Mouse (Mus musculus): ENCODE data around the gene Lcn11. TPM values are rescaled to one million over a fixed set of nuclear protein-coding genes. Genes with fewer than 3 reads are reported as not detected.

The Lcn11 gene
- polyA plus RNA-seq, 1 experiment: not detected

DNA sequence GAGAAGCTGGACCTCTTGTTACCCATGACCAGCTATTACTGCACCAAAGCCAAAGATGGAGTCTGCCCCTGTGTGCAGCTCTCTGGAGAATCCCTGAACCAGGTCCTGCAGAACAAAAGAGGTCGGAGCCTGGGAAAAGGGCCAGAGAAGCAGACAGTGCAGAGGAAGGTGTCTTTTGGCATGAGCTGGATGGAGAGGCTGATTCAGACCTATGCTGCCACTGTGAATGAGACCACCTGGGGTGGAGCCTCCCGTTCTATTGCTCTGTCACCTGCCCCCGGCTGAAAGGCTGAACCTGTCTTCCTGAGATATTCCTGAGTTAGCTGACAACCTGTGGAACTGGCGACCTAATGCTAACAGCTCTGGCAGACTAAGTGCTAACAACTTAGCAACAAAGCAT is 4.1 kb downstream of the Lcn11 start:
- no peak for TF ChIP-seq POLR2A (IDR thresholded peaks at IDR 0.05; ENCODE audit: insufficient read depth, low read length)
- TF ChIP-seq CTCF (IDR thresholded peaks at IDR 0.05; ENCODE audit: low read depth, low read length): no peak
- no peak for TF ChIP-seq EP300 (IDR thresholded peaks at IDR 0.05; ENCODE audit: insufficient read depth, low read depth, low read length)
- no peak overlapping the region for H3K9ac ChIP-seq (ENCODE audit: low read depth, poor library complexity, severe bottlenecking)
- no peaks in the 10 kb centered on the region for H3K27me3 ChIP-seq (ENCODE audit: control insufficient read depth, insufficient read depth, low read length, poor library complexity, severe bottlenecking)
- no peaks in the 10 kb centered on the region for H3K9me3 ChIP-seq (replicated peaks; ENCODE audit: control insufficient read depth, insufficient read depth, low read length, poor library complexity, severe bottlenecking)
- no peak overlapping the region for H3K27ac ChIP-seq (ENCODE audit: insufficient read depth, low read length)
- H3K4me1 ChIP-seq (ENCODE audit: control insufficient read depth, insufficient read depth, low read length): no peaks in the 10 kb centered on the region
- H3K36me3 ChIP-seq (ENCODE audit: control insufficient read depth, insufficient read depth, low read length, poor library complexity, severe bottlenecking): no peaks in the 10 kb centered on the region
- H3K4me3 ChIP-seq (ENCODE audit: low read depth, low read length): no peak overlapping the region

- Histone ChIP-seq H3K36me3 (ENCODE audit: control insufficient read depth, insufficient read depth, low read length, poor library complexity, severe bottlenecking) (no peaks in the 10 kb centered on the region), H3K9me3 (replicated peaks; ENCODE audit: control insufficient read depth, insufficient read depth, low read length, poor library complexity, severe bottlenecking) (no peaks in the 10 kb centered on the region), H3K27me3 (ENCODE audit: control insufficient read depth, insufficient read depth, low read length, poor library complexity, severe bottlenecking) (no peaks in the 10 kb centered on the region), H3K4me1 (ENCODE audit: control insufficient read depth, insufficient read depth, low read length) (no peaks in the 10 kb centered on the region), H3K9ac (ENCODE audit: low read depth, poor library complexity, severe bottlenecking) (no peak within 1 kb of the TSS), H3K4me3 (ENCODE audit: low read depth, low read length) (no peak within 1 kb of the TSS), H3K27ac (ENCODE audit: insufficient read depth, low read length) (no peak within 1 kb of the TSS)
- TF ChIP-seq CTCF (IDR thresholded peaks at IDR 0.05; ENCODE audit: low read depth, low read length) (no peak), POLR2A (IDR thresholded peaks at IDR 0.05; ENCODE audit: insufficient read depth, low read length) (no peak), EP300 (IDR thresholded peaks at IDR 0.05; ENCODE audit: insufficient read depth, low read depth, low read length) (no peak)
These were observed 5.1 kb downstream of the Lcn11 start, which contains the start of gene Gm13539 for GRCm38 (mm10) chr2:25781957-25782356. TSS of gene Gm13539 (plus strand) at chr2:25782257.

- Histone ChIP-seq H3K36me3 (ENCODE audit: control insufficient read depth, insufficient read depth, low read length, poor library complexity, severe bottlenecking) (no peaks in the 10 kb centered on the region), H3K9ac (ENCODE audit: low read depth, poor library complexity, severe bottlenecking) (no peak overlapping the region), H3K9me3 (replicated peaks; ENCODE audit: control insufficient read depth, insufficient read depth, low read length, poor library complexity, severe bottlenecking) (no peaks in the 10 kb centered on the region), H3K27me3 (ENCODE audit: control insufficient read depth, insufficient read depth, low read length, poor library complexity, severe bottlenecking) (no peaks in the 10 kb centered on the region), H3K27ac (ENCODE audit: insufficient read depth, low read length) (no peak overlapping the region), H3K4me3 (ENCODE audit: low read depth, low read length) (no peak overlapping the region), H3K4me1 (ENCODE audit: control insufficient read depth, insufficient read depth, low read length) (no peaks in the 10 kb centered on the region)
- TF ChIP-seq POLR2A (IDR thresholded peaks at IDR 0.05; ENCODE audit: insufficient read depth, low read length) (no peak), EP300 (IDR thresholded peaks at IDR 0.05; ENCODE audit: insufficient read depth, low read depth, low read length) (no peak), CTCF (IDR thresholded peaks at IDR 0.05; ENCODE audit: low read depth, low read length) (no peak)
These were observed 8.9 kb downstream of the Lcn11 start for GRCm38 (mm10) chr2:25785573-25786322.

- peaks cover 2% of the 10 kb centered on the region; the same call in 1 of the 2 replicates for H3K27me3 ChIP-seq (ENCODE audit: control insufficient read depth, insufficient read depth, low read length, poor library complexity, severe bottlenecking)
- H3K27ac ChIP-seq (ENCODE audit: insufficient read depth, low read length): no peak overlapping the region
- no peak for TF ChIP-seq CTCF (IDR thresholded peaks at IDR 0.05; ENCODE audit: low read depth, low read length)
- TF ChIP-seq EP300 (IDR thresholded peaks at IDR 0.05; ENCODE audit: insufficient read depth, low read depth, low read length): no peak
- no peak for TF ChIP-seq POLR2A (IDR thresholded peaks at IDR 0.05; ENCODE audit: insufficient read depth, low read length)
- no peak overlapping the region for H3K9ac ChIP-seq (ENCODE audit: low read depth, poor library complexity, severe bottlenecking)
- no peaks in the 10 kb centered on the region for H3K4me1 ChIP-seq (ENCODE audit: control insufficient read depth, insufficient read depth, low read length)
- no peaks in the 10 kb centered on the region for H3K9me3 ChIP-seq (replicated peaks; ENCODE audit: control insufficient read depth, insufficient read depth, low read length, poor library complexity, severe bottlenecking)
- no peak overlapping the region for H3K4me3 ChIP-seq (ENCODE audit: low read depth, low read length)
- no peaks in the 10 kb centered on the region for H3K36me3 ChIP-seq (ENCODE audit: control insufficient read depth, insufficient read depth, low read length, poor library complexity, severe bottlenecking)
These were observed 12.3 kb downstream of the Lcn11 start for GRCm38 (mm10) chr2:25789092-25789491.

GRCm38 (mm10) chr2:25797635-25798034 is 20.8 kb downstream of the Lcn11 start:
- Histone ChIP-seq H3K4me1 (ENCODE audit: control insufficient read depth, insufficient read depth, low read length) (no peaks in the 10 kb centered on the region), H3K9ac (ENCODE audit: low read depth, poor library complexity, severe bottlenecking) (no peak overlapping the region), H3K27ac (ENCODE audit: insufficient read depth, low read length) (no peak overlapping the region), H3K9me3 (replicated peaks; ENCODE audit: control insufficient read depth, insufficient read depth, low read length, poor library complexity, severe bottlenecking) (no peaks in the 10 kb centered on the region), H3K4me3 (ENCODE audit: low read depth, low read length) (no peak overlapping the region), H3K27me3 (ENCODE audit: control insufficient read depth, insufficient read depth, low read length, poor library complexity, severe bottlenecking) (no peaks in the 10 kb centered on the region), H3K36me3 (ENCODE audit: control insufficient read depth, insufficient read depth, low read length, poor library complexity, severe bottlenecking) (no peaks in the 10 kb centered on the region)
- no peak for TF ChIP-seq POLR2A (IDR thresholded peaks at IDR 0.05; ENCODE audit: insufficient read depth, low read length)
- no peak for TF ChIP-seq EP300 (IDR thresholded peaks at IDR 0.05; ENCODE audit: insufficient read depth, low read depth, low read length)

DNA sequence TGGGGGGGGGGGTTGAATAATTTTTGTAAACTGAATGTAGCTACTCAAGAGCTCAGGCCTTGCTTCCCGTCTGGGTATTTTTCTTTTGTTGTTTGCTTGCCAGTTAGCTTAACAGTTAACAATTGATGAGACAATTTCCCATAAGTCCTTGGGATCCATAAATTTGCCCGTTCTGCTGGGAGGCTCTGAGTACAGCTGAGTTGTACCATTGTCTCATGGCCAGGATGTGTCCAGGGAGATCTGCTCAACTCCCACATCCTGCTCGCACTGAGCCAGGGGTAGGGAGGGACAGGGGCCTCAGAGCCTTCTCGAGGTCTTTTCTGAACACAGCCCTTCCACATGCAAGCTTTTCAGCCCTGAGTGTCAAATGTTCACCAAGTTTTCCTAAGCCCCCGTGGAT is 21.2 kb downstream of the Lcn11 start:
- H3K27ac ChIP-seq (ENCODE audit: insufficient read depth, low read length): no peak overlapping the region
- H3K36me3 ChIP-seq (ENCODE audit: control insufficient read depth, insufficient read depth, low read length, poor library complexity, severe bottlenecking): no peaks in the 10 kb centered on the region
- no peak for TF ChIP-seq CTCF (IDR thresholded peaks at IDR 0.05; ENCODE audit: low read depth, low read length)
- TF ChIP-seq EP300 (IDR thresholded peaks at IDR 0.05; ENCODE audit: insufficient read depth, low read depth, low read length): no peak
- no peak for TF ChIP-seq POLR2A (IDR thresholded peaks at IDR 0.05; ENCODE audit: insufficient read depth, low read length)
- no peaks in the 10 kb centered on the region for H3K4me1 ChIP-seq (ENCODE audit: control insufficient read depth, insufficient read depth, low read length)
- H3K27me3 ChIP-seq (ENCODE audit: control insufficient read depth, insufficient read depth, low read length, poor library complexity, severe bottlenecking): no peaks in the 10 kb centered on the region
- H3K9me3 ChIP-seq (replicated peaks; ENCODE audit: control insufficient read depth, insufficient read depth, low read length, poor library complexity, severe bottlenecking): no peaks in the 10 kb centered on the region
- H3K9ac ChIP-seq (ENCODE audit: low read depth, poor library complexity, severe bottlenecking): no peak overlapping the region
- H3K4me3 ChIP-seq (ENCODE audit: low read depth, low read length): no peak overlapping the region

All from ES-Bruce4 (cell line).